Mouse (Mus musculus) regulatory T cell (primary cell): Measurements from ENCODE around the gene Taf3.

Experiments used
- in situ Hi-C: fragments of 300-600 bp; cut with MboI, MseI; formaldehyde crosslinking; loops from one replicate; pipeline ENCODE4 v1.15.1; 2025; ENCODE audit warnings: high pct_unique_total_duplicates

Taf3 gene

GRCm38 (mm10) chr2:10010263-10010909, 38.0 kb downstream of the Taf3 start:
- in situ Hi-C loops = loop anchor here (5.0 kb wide), 1 partner anchor 1258 kb away; no protein-coding TSS in a partner anchor

GRCm38 (mm10) chr2:10009671-10010254, 38.6 kb downstream of the Taf3 start:
- in situ Hi-C loops = loop anchor here (5.0 to 10.0 kb wide), 2 partner anchors 545 to 1257 kb away; no protein-coding TSS in a partner anchor

- in situ Hi-C loops = loop anchor here (10.0 kb wide), 1 partner anchor 544 kb away; no protein-coding TSS in a partner anchor
These were observed 39.8 kb downstream of the Taf3 start for GRCm38 (mm10) chr2:10008593-10008992.

- in situ Hi-C loops = loop anchor here (5.0 to 10.0 kb wide), 2 partner anchors 113 to 540 kb away; partner anchors contain the start of gene Gata3
These were observed 43.3 kb downstream of the Taf3 start for GRCm38 (mm10) chr2:10004960-10005621.

- in situ Hi-C loops = loop anchor here (5.0 to 10.0 kb wide), 2 partner anchors 111 to 539 kb away; partner anchors contain the start of gene Gata3
These were observed 45.0 kb downstream of the Taf3 start for GRCm38 (mm10) chr2:10003358-10003757.

GRCm38 (mm10) chr2:10001591-10001990, 46.8 kb downstream of the Taf3 start:
- in situ Hi-C loops = loop anchor here (5.0 to 10.0 kb wide), 2 partner anchors 109 to 537 kb away; partner anchors contain the start of gene Gata3

- in situ Hi-C loops = no loop called here
These were observed 50.9 kb downstream of the Taf3 start for GRCm38 (mm10) chr2:9997535-9997934.

- in situ Hi-C loops = no loop called here
These were observed 52.3 kb downstream of the Taf3 start for GRCm38 (mm10) chr2:9996111-9996510.

GRCm38 (mm10) chr2:9990690-9991229, 57.6 kb downstream of the Taf3 start:
- in situ Hi-C loops = no loop called here

GRCm38 (mm10) chr2:9989649-9990547, 58.5 kb downstream of the Taf3 start:
- in situ Hi-C loops = no loop called here

GRCm38 (mm10) chr2:9988290-9988689, 60.1 kb downstream of the Taf3 start:
- in situ Hi-C loops = no loop called here

GRCm38 (mm10) chr2:9985979-9986447, 62.4 kb downstream of the Taf3 start:
- in situ Hi-C loops = no loop called here

GRCm38 (mm10) chr2:9982446-9982845, 66.0 kb downstream of the Taf3 start:
- in situ Hi-C loops = no loop called here

GRCm38 (mm10) chr2:9971927-9972326, 76.5 kb downstream of the Taf3 start:
- in situ Hi-C loops = loop anchor here (10.0 kb wide), 1 partner anchor 1403 kb away; no protein-coding TSS in a partner anchor

- in situ Hi-C loops = loop anchor here (10.0 kb wide), 1 partner anchor 1404 kb away; no protein-coding TSS in a partner anchor
These were observed 77.8 kb downstream of the Taf3 start for GRCm38 (mm10) chr2:9970579-9970978.

GRCm38 (mm10) chr2:9970178-9970577, 78.2 kb downstream of the Taf3 start:
- in situ Hi-C loops = loop anchor here (10.0 kb wide), 1 partner anchor 1405 kb away; no protein-coding TSS in a partner anchor

- in situ Hi-C loops = loop anchor here (10.0 kb wide), 1 partner anchor 1405 kb away; no protein-coding TSS in a partner anchor
These were observed 78.7 kb downstream of the Taf3 start for GRCm38 (mm10) chr2:9969734-9970133.

- in situ Hi-C loops = no loop called here
These were observed 81.8 kb downstream of the Taf3 start for GRCm38 (mm10) chr2:9966634-9967033.

GRCm38 (mm10) chr2:9965608-9966007, 82.8 kb downstream of the Taf3 start:
- in situ Hi-C loops = no loop called here

GRCm38 (mm10) chr2:9962871-9963270, 85.5 kb downstream of the Taf3 start:
- in situ Hi-C loops = no loop called here

GRCm38 (mm10) chr2:9961708-9962107, 86.7 kb downstream of the Taf3 start:
- in situ Hi-C loops = no loop called here
